Mouse (Mus musculus): ENCODE data around the gene Slc5a6.
A peak's percentile ranks its signal among the peaks of the same experiment; 100 is the strongest.

The Slc5a6 gene

GRCm38 (mm10) chr5:31048763-31049641, at the start of gene Slc5a6:
Gene Slc5a6, minus strand, starts transcription at chr5:31048924.
- DNase-seq (ENCODE audit: low spot score in 2 of 2) = peak; percentile 46 to 58

- DNase-seq (ENCODE audit: low spot score in 2 of 2) = no peak
Observed at GRCm38 (mm10) chr5:31095711-31096480, 47.2 kb upstream of the Slc5a6 start.

GRCm38 (mm10) chr5:31094799-31095691, 46.3 kb upstream of the Slc5a6 start:
- peak; percentile 73 to 77 for DNase-seq (ENCODE audit: low spot score in 2 of 2)

GRCm38 (mm10) chr5:31094100-31094798, 45.5 kb upstream of the Slc5a6 start:
- no peak for DNase-seq (ENCODE audit: low spot score in 2 of 2)

- peak; percentile 27 for DNase-seq (ENCODE audit: low spot score in 2 of 2)
Observed at GRCm38 (mm10) chr5:31093151-31094041, 44.7 kb upstream of the Slc5a6 start.

- DNase-seq (ENCODE audit: low spot score in 2 of 2) = no peak
Observed at GRCm38 (mm10) chr5:31092231-31092975, 43.7 kb upstream of the Slc5a6 start.

GRCm38 (mm10) chr5:31087131-31087530, 38.4 kb upstream of the Slc5a6 start:
- no peak for DNase-seq (ENCODE audit: low spot score in 2 of 2)

GRCm38 (mm10) chr5:31086606-31087005, 37.9 kb upstream of the Slc5a6 start:
- DNase-seq (ENCODE audit: low spot score in 2 of 2) = no peak

GRCm38 (mm10) chr5:31083949-31084348, 35.2 kb upstream of the Slc5a6 start:
- DNase-seq (ENCODE audit: low spot score in 2 of 2) = peak; percentile 56 to 59

GRCm38 (mm10) chr5:31082935-31083625, 34.4 kb upstream of the Slc5a6 start:
- peak; percentile 44 to 48 for DNase-seq (ENCODE audit: low spot score in 2 of 2)

GRCm38 (mm10) chr5:31082355-31082754, 33.6 kb upstream of the Slc5a6 start:
- DNase-seq (ENCODE audit: low spot score in 2 of 2) = peak; percentile 65 to 75

- DNase-seq (ENCODE audit: low spot score in 2 of 2) = peak; percentile 22 to 29
Observed at GRCm38 (mm10) chr5:31081386-31081785, 32.7 kb upstream of the Slc5a6 start.

GRCm38 (mm10) chr5:31080795-31081164, 32.1 kb upstream of the Slc5a6 start:
- no peak for DNase-seq (ENCODE audit: low spot score in 2 of 2)

GRCm38 (mm10) chr5:31080059-31080794, 31.5 kb upstream of the Slc5a6 start:
- DNase-seq (ENCODE audit: low spot score in 2 of 2) = no peak

- no peak for DNase-seq (ENCODE audit: low spot score in 2 of 2)
Observed at GRCm38 (mm10) chr5:31076346-31076745, 27.6 kb upstream of the Slc5a6 start.

- DNase-seq (ENCODE audit: low spot score in 2 of 2) = no peak
Observed at GRCm38 (mm10) chr5:31073176-31073575, 24.5 kb upstream of the Slc5a6 start.

- DNase-seq (ENCODE audit: low spot score in 2 of 2) = no peak
Observed at GRCm38 (mm10) chr5:31071821-31072220, 23.1 kb upstream of the Slc5a6 start.

- DNase-seq (ENCODE audit: low spot score in 2 of 2) = no peak
Observed at GRCm38 (mm10) chr5:31071059-31071458, 22.3 kb upstream of the Slc5a6 start.

Measured in spleen, postnatal 36 days (tissue).